Mouse (Mus musculus) MEL (cell line): ENCODE results near the gene Pcgf3. TPM values are rescaled to one million over a fixed set of nuclear protein-coding genes. Genes with fewer than 3 reads are reported as not detected.

Source experiments
- DNase-seq: peaks from one replicate; pipeline ENCODE4 v3.0.0; 2011; ENCODE audit warnings: low read depth, low spot score
- H3K27ac ChIP-seq: 2 replicates; pipeline ENCODE4 v1.5.1; 2012; ENCODE audit warnings: low read depth, mild to moderate bottlenecking, control low read depth, low read length, moderate library complexity; ENCODE audit not compliant: control insufficient read depth
- H3K27me3 ChIP-seq, 2 experiments: fragments of 150-350 bp in 1 of 2; sonication (generic) in 1 of 2; 2 replicates each; pipeline ENCODE4 v1.6.1; 2012; ENCODE audit warnings: low read length in 2 of 2, mild to moderate bottlenecking in 2 of 2, improper control_type of control experiment in 1 of 2, moderate library complexity in 1 of 2; ENCODE audit not compliant: insufficient read depth in 2 of 2, control insufficient read depth in 1 of 2
- H3K36me3 ChIP-seq, 2 experiments: 2 replicates each; pipeline ENCODE4 v1.6.1; 2012 to 2014; ENCODE audit warnings: low read length in 2 of 2, improper control_type of control experiment in 1 of 2, inconsistent platforms in 1 of 2, mild to moderate bottlenecking in 1 of 2; ENCODE audit not compliant: insufficient read depth in 2 of 2, control insufficient read depth in 1 of 2
- H3K4me1 ChIP-seq, 2 experiments: fragments of 150-350 bp in 1 of 2; sonication (generic) in 1 of 2; 2 replicates each; pipeline ENCODE4 v1.6.1; 2012; ENCODE audit warnings: low read length in 2 of 2, improper control_type of control experiment in 1 of 2, mild to moderate bottlenecking in 1 of 2; ENCODE audit not compliant: insufficient read depth in 2 of 2, control insufficient read depth in 1 of 2
- H3K4me3 ChIP-seq, 2 experiments: fragments of 150-350 bp in 1 of 2; sonication (generic) in 1 of 2; 2 replicates each; pipeline ENCODE4 v1.5.1; 2012; ENCODE audit warnings: low read depth in 2 of 2, low read length in 2 of 2, mild to moderate bottlenecking in 2 of 2, moderate library complexity in 2 of 2, control low read depth in 1 of 2, improper control_type of control experiment in 1 of 2; ENCODE audit not compliant: control insufficient read depth in 1 of 2, insufficient read depth in 1 of 2
- H3K79me2 ChIP-seq: 2 replicates; pipeline ENCODE4 v1.6.1; 2012; ENCODE audit warnings: mild to moderate bottlenecking, low read length, moderate library complexity; ENCODE audit not compliant: control insufficient read depth, poor library complexity, insufficient read depth
- H3K9ac ChIP-seq: 2 replicates; pipeline ENCODE4 v1.6.1; 2012; ENCODE audit warnings: low read depth, mild to moderate bottlenecking, control low read depth, low read length, moderate library complexity; ENCODE audit not compliant: control insufficient read depth, poor library complexity, severe bottlenecking
- H3K9me3 ChIP-seq: fragments of 150-350 bp; sonication (generic); replicated peaks from 2 replicates; pipeline ENCODE4 v1.6.1; 2012; ENCODE audit warnings: mild to moderate bottlenecking, low read length, improper control_type of control experiment, moderate library complexity; ENCODE audit not compliant: insufficient read depth
- BHLHE40 ChIP-seq: IDR thresholded peaks from 2 replicates; pipeline ENCODE4 v1.6.1; 2012; ENCODE audit warnings: low read depth, mild to moderate bottlenecking, inconsistent platforms, low read length, improper control_type of control experiment, borderline replicate concordance
- CHD2 ChIP-seq: IDR thresholded peaks from 2 replicates; pipeline ENCODE4 v1.6.1; 2011; ENCODE audit warnings: low read length, improper control_type of control experiment
- CTCF ChIP-seq, 3 experiments: IDR thresholded peaks in 2 of 3; conservative IDR thresholded peaks in 1 of 3; 2 replicates each; pipeline ENCODE4 v1.5.1; 2011 to 2012; ENCODE audit warnings: low read length in 3 of 3, low read depth in 2 of 3, mild to moderate bottlenecking in 2 of 3, improper control_type of control experiment in 1 of 3, inconsistent platforms in 1 of 3, mixed read lengths in 1 of 3, moderate library complexity in 1 of 3; ENCODE audit not compliant: control insufficient read depth in 1 of 3, insufficient read depth in 1 of 3, poor library complexity in 1 of 3, severe bottlenecking in 1 of 3
- E2F4 ChIP-seq: IDR thresholded peaks from 2 replicates; pipeline ENCODE4 v1.6.1; 2011; ENCODE audit warnings: low read depth, low read length, improper control_type of control experiment, borderline replicate concordance
- ELF1 ChIP-seq: IDR thresholded peaks from 2 replicates; pipeline ENCODE4 v1.6.1; 2014; ENCODE audit warnings: low read depth, mild to moderate bottlenecking, inconsistent platforms, low read length, improper control_type of control experiment, moderate library complexity
- EP300 ChIP-seq, 2 experiments: IDR thresholded peaks; 2 replicates each; pipeline ENCODE4 v1.6.1; 2011; ENCODE audit warnings: improper control_type of control experiment in 2 of 2, low read length in 2 of 2, low read depth in 1 of 2, mild to moderate bottlenecking in 1 of 2
- ETS1 ChIP-seq: IDR thresholded peaks from 2 replicates; pipeline ENCODE4 v1.6.1; 2012; ENCODE audit warnings: low read depth, mild to moderate bottlenecking, inconsistent platforms, low read length, improper control_type of control experiment, moderate library complexity
- GABPA ChIP-seq: IDR thresholded peaks from 2 replicates; pipeline ENCODE4 v1.6.1; 2012; ENCODE audit warnings: low read depth, mild to moderate bottlenecking, inconsistent platforms, low read length, improper control_type of control experiment, moderate library complexity
- HCFC1 ChIP-seq: IDR thresholded peaks from 2 replicates; pipeline ENCODE4 v1.6.1; 2012; ENCODE audit warnings: low read depth, mild to moderate bottlenecking, inconsistent platforms, low read length, improper control_type of control experiment, moderate library complexity
- JUND ChIP-seq: IDR thresholded peaks from 2 replicates; pipeline ENCODE4 v1.6.1; 2011; ENCODE audit warnings: low read depth, mild to moderate bottlenecking, improper control_type of control experiment, low read length
- KAT2A ChIP-seq: conservative IDR thresholded peaks from 2 replicates; pipeline ENCODE4 v1.6.1; 2012; ENCODE audit warnings: low read depth, low read length, improper control_type of control experiment, inconsistent platforms
- MAX ChIP-seq: IDR thresholded peaks from 2 replicates; pipeline ENCODE4 v1.6.1; 2011; ENCODE audit warnings: low read length, improper control_type of control experiment
- MAZ ChIP-seq: IDR thresholded peaks from 2 replicates; pipeline ENCODE4 v1.6.1; 2012; ENCODE audit warnings: low read depth, mild to moderate bottlenecking, inconsistent platforms, low read length, improper control_type of control experiment
- MXI1 ChIP-seq: IDR thresholded peaks from 2 replicates; pipeline ENCODE4 v1.6.1; 2011; ENCODE audit warnings: mild to moderate bottlenecking, low read depth, low read length, improper control_type of control experiment
- MYB ChIP-seq: IDR thresholded peaks from 2 replicates; pipeline ENCODE4 v1.6.1; 2011; ENCODE audit warnings: mild to moderate bottlenecking, low read depth, low read length, improper control_type of control experiment
- MYC ChIP-seq: IDR thresholded peaks from 2 replicates; pipeline ENCODE4 v1.6.1; 2011; ENCODE audit warnings: low read depth, mild to moderate bottlenecking, low read length, improper control_type of control experiment, moderate library complexity
- NELFE ChIP-seq: IDR thresholded peaks from 2 replicates; pipeline ENCODE4 v1.6.1; 2011; ENCODE audit warnings: low read depth, low read length, improper control_type of control experiment
- NRF1 ChIP-seq: IDR thresholded peaks from 2 replicates; pipeline ENCODE4 v1.6.1; 2014; ENCODE audit warnings: low read depth, mild to moderate bottlenecking, inconsistent platforms, low read length, improper control_type of control experiment, moderate library complexity; ENCODE audit not compliant: poor library complexity, insufficient read depth, severe bottlenecking
- POLR2A ChIP-seq, 2 experiments: IDR thresholded peaks; 2 replicates each; pipeline ENCODE4 v1.6.1; 2011 to 2012; ENCODE audit warnings: low read length in 2 of 2, mild to moderate bottlenecking in 2 of 2, control low read depth in 1 of 2, improper control_type of control experiment in 1 of 2, low read depth in 1 of 2, moderate library complexity in 1 of 2; ENCODE audit not compliant: control insufficient read depth in 1 of 2, insufficient read depth in 1 of 2, poor library complexity in 1 of 2
- POLR2AphosphoS2 ChIP-seq: IDR thresholded peaks from 2 replicates; pipeline ENCODE4 v1.6.1; 2011; ENCODE audit warnings: low read length, improper control_type of control experiment
- POLR2AphosphoS5 ChIP-seq: IDR thresholded peaks from 2 replicates; pipeline ENCODE4 v1.6.1; 2012; ENCODE audit warnings: low read depth, borderline replicate concordance, mild to moderate bottlenecking, inconsistent platforms, low read length, moderate library complexity, mixed read lengths
- RCOR1 ChIP-seq: IDR thresholded peaks from 2 replicates; pipeline ENCODE4 v1.6.1; 2012; ENCODE audit warnings: low read depth, mild to moderate bottlenecking, inconsistent platforms, low read length, improper control_type of control experiment
- SIN3A ChIP-seq: IDR thresholded peaks from 2 replicates; pipeline ENCODE4 v1.6.1; 2012; ENCODE audit warnings: low read length, improper control_type of control experiment, inconsistent platforms
- SMC3 ChIP-seq: IDR thresholded peaks from 2 replicates; pipeline ENCODE4 v1.6.1; 2011; ENCODE audit warnings: low read depth, low read length, improper control_type of control experiment
- TAL1 ChIP-seq: IDR thresholded peaks from 2 replicates; pipeline ENCODE4 v1.6.1; 2012; ENCODE audit warnings: mild to moderate bottlenecking, inconsistent platforms, low read length, moderate library complexity, mixed read lengths
- TBP ChIP-seq: IDR thresholded peaks from 2 replicates; pipeline ENCODE4 v1.8.0; 2011; ENCODE audit warnings: low read depth, low read length, improper control_type of control experiment
- UBTF ChIP-seq: IDR thresholded peaks from 2 replicates; pipeline ENCODE4 v1.6.1; 2012; ENCODE audit warnings: low read depth, mild to moderate bottlenecking, inconsistent platforms, low read length, improper control_type of control experiment, moderate library complexity, borderline replicate concordance; ENCODE audit not compliant: insufficient read depth
- USF1 ChIP-seq: IDR thresholded peaks from 2 replicates; pipeline ENCODE4 v1.6.1; 2014; ENCODE audit warnings: low read depth, mild to moderate bottlenecking, inconsistent platforms, low read length, improper control_type of control experiment, moderate library complexity
- USF2 ChIP-seq, 2 experiments: IDR thresholded peaks; 2 replicates each; pipeline ENCODE4 v1.6.1; 2011 to 2012; ENCODE audit warnings: improper control_type of control experiment in 2 of 2, low read length in 2 of 2, borderline replicate concordance in 1 of 2, inconsistent platforms in 1 of 2, low read depth in 1 of 2, mild to moderate bottlenecking in 1 of 2; ENCODE audit not compliant: insufficient read depth in 1 of 2
- ZC3H11A ChIP-seq: IDR thresholded peaks from 2 replicates; pipeline ENCODE4 v1.6.1; 2012; ENCODE audit warnings: low read depth, mild to moderate bottlenecking, inconsistent platforms, low read length, improper control_type of control experiment
- ZKSCAN1 ChIP-seq: IDR thresholded peaks from 2 replicates; pipeline ENCODE4 v1.6.1; 2012; ENCODE audit warnings: low read depth, mild to moderate bottlenecking, inconsistent platforms, low read length, improper control_type of control experiment, moderate library complexity
- polyA plus RNA-seq, 2 experiments: library from polyadenylated mRNA; stranded (reverse) in 1 of 2; unstranded in 1 of 2; fragments of >175 nt in 1 of 2; fragments of >200 nt in 1 of 2; gene quantifications; 2 replicates each; pipeline versions ENCODE4 v1.2.1 to v1.2.4; 2012; ENCODE audit warnings: low replicate concordance in 2 of 2, low read depth in 1 of 2; ENCODE audit not compliant: insufficient read length in 2 of 2, insufficient read depth in 1 of 2, missing spikeins in 1 of 2
- total RNA-seq: library from RNA; depleted of rRNA; stranded (reverse); fragments of 300-350 nt; gene quantifications from 2 replicates; pipeline ENCODE4 v1.2.3, GENCODE M21; 2012

Gene Pcgf3
- total and polyA plus RNA-seq, 3 experiments = 7.3 to 26.4 TPM; not detected in 1

- Histone ChIP-seq H3K4me1 (peaks cover 11 to 16% of the 10 kb centered on the region in 2 experiments), H3K27me3 (no peaks in the 10 kb centered on the region), H3K79me2 (no peaks in the 10 kb centered on the region), H3K27ac (no peak overlapping the region), H3K36me3 (peaks cover 0 to 21% of the 10 kb centered on the region in 2 experiments), H3K9me3 (no peaks in the 10 kb centered on the region), H3K9ac (no peak overlapping the region), H3K4me3 (no peak overlapping the region)
- no peak for TF ChIP-seq GABPA
- no peak for TF ChIP-seq TBP
- TF ChIP-seq NRF1 = no peak
- DNase-seq = no peak
Measured at GRCm38 (mm10) chr5:108502286-108502685, 41.3 kb downstream of the Pcgf3 start.

GRCm38 (mm10) chr5:108515581-108516361 lies 54.7 kb downstream of the Pcgf3 start:
- H3K79me2 ChIP-seq = no peaks in the 10 kb centered on the region
- H3K27me3 ChIP-seq = no peaks in the 10 kb centered on the region

GRCm38 (mm10) chr5:108516655-108517054 lies 55.6 kb downstream of the Pcgf3 start:
- H3K4me3 ChIP-seq = no peak overlapping the region
- peaks cover 4 to 33% of the 10 kb centered on the region in 2 experiments for H3K4me1 ChIP-seq
- H3K9me3 ChIP-seq = no peaks in the 10 kb centered on the region
- DNase-seq = peak; percentile 84
- H3K36me3 ChIP-seq = peaks cover 0 to 17% of the 10 kb centered on the region in 2 experiments; a peak in 2 of 4 replicates
- peak overlapping the region; percentile 40 for H3K27ac ChIP-seq
- H3K79me2 ChIP-seq = no peaks in the 10 kb centered on the region
- H3K9ac ChIP-seq = no peak overlapping the region
- H3K27me3 ChIP-seq = no peaks in the 10 kb centered on the region
- TF ChIP-seq E2F4 (no peak), USF1 (no peak), TBP (no peak), CHD2 (no peak), ZC3H11A (no peak), JUND (no peak), MYB (no peak), HCFC1 (no peak), ELF1 (no peak), SMC3 (no peak), RCOR1 (0 out of 2 replicates have a peak, but pooled peaks have one; percentile 9), MXI1 (no peak), UBTF (no peak), KAT2A (no peak), ETS1 (no peak)

More at GRCm38 (mm10) chr5:108515581-108516361, 54.7 kb downstream of the Pcgf3 start:
- Histone ChIP-seq H3K9me3 (no peaks in the 10 kb centered on the region), H3K27ac (peak overlapping the region; percentile 40), H3K4me1 (peaks cover 4 to 33% of the 10 kb centered on the region in 2 experiments), H3K9ac (no peak overlapping the region), H3K4me3 (no peak overlapping the region), H3K36me3 (peaks cover 0 to 17% of the 10 kb centered on the region in 2 experiments; a peak in 2 of 4 replicates)
- no peak for TF ChIP-seq KAT2A
- no peak for TF ChIP-seq POLR2AphosphoS2
- no peak for TF ChIP-seq MYC
- no peak for TF ChIP-seq BHLHE40
- TF ChIP-seq TBP = no peak
- TF ChIP-seq MAZ = no peak
- TF ChIP-seq USF2 (IDR thresholded peaks at IDR 0.05; ENCODE audit: borderline replicate concordance in 1 of 2, insufficient read depth in 1 of 2, low read depth in 1 of 2, low read length in 2 of 2) = no peak
- TF ChIP-seq NELFE = no peak
- TF ChIP-seq ELF1 = no peak
- TF ChIP-seq RCOR1 = no peak
- no peak for TF ChIP-seq ZKSCAN1
- no peak for TF ChIP-seq SIN3A
- TF ChIP-seq POLR2A (IDR thresholded peaks at IDR 0.05; ENCODE audit: control insufficient read depth in 1 of 2, insufficient read depth in 1 of 2, low read depth in 1 of 2, low read length in 2 of 2, poor library complexity in 1 of 2) = no peak
- no peak for TF ChIP-seq TAL1
- TF ChIP-seq ZC3H11A = no peak
- TF ChIP-seq MAX = no peak
- no peak for TF ChIP-seq POLR2AphosphoS5
- no peak for TF ChIP-seq CTCF (IDR thresholded peaks at IDR 0.05 in 2 of 3, conservative IDR thresholded peaks at IDR 0.05 in 1 of 3; ENCODE audit: control insufficient read depth in 1 of 3, insufficient read depth in 1 of 3, low read depth in 2 of 3, low read length in 3 of 3, poor library complexity in 1 of 3, severe bottlenecking in 1 of 3)
- TF ChIP-seq EP300 (IDR thresholded peaks at IDR 0.05; ENCODE audit: low read depth in 1 of 2, low read length in 2 of 2) = no peak
- peak; percentile 32 for DNase-seq
